ENCODE assay signal across 8 mouse cellular contexts in the genomic region with DNA sequence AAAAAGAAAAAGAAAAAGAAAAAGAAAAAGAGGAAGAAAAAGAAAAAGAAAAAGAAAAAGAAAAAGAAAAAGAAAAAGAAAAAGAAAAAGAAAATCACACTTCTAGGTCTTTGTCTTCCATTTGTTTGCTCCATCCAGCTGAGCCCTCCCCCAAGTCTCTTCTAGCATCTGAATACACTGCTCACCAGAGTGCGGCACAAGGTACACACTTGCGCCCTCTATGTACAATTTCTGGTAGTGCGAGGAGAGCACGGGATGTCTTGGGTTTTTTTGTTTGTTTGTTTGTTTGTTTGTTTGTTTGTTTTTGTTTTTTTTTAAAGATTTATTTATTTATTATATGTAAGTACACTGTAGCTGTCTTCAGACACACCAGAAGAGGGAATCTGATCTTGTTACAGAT. TPM values are rescaled to one million over a fixed set of nuclear protein-coding genes. Genes with fewer than 3 reads are reported as not detected.
DNase-seq lines count a peak whose midpoint lies in the region; ATAC-seq and TF ChIP-seq lines count a peak whose summit lies in the region.
"Not testable (repeated sequence)": the region's sequence is repeated elsewhere in the genome, so short reads cannot be mapped to it uniquely, and the experiment has no call there.

No protein-coding gene starts in this region.

- WGBS in lung, embryonic 14.5 days = 55% methylated on average over 4 of the region's 4 CpGs

- not testable (repeated sequence) for H3K36me3 ChIP-seq in lung, embryonic 14.5 days (ENCODE audit: insufficient read depth)

- peak; percentile 30 for DNase-seq in CD4-positive helper T cell, adult 2 months (ENCODE audit: low read depth, low spot score)
- DNase-seq in NIH3T3 (ENCODE audit: low read depth) = peak; percentile 21
- DNase-seq in cerebellum, adult 11-12 months = peak; percentile 18
- DNase-seq in layer of hippocampus, adult 2 months (ENCODE audit: low spot score in 2 of 2); lung, embryonic 14.5 days: not testable (repeated sequence)
- peak; percentile 31 for DNase-seq in retina, embryonic 14.5 days (ENCODE audit: low spot score)
- DNase-seq in thymus, postnatal 14 days = peak; percentile 16

- H3K4me1 ChIP-seq in lung, embryonic 14.5 days (ENCODE audit: insufficient read depth) = not testable (repeated sequence)

- not testable (repeated sequence) for H3K27me3 ChIP-seq in lung, embryonic 14.5 days (ENCODE audit: insufficient read depth, low read length)

- TF ChIP-seq CTCF in layer of hippocampus, adult 2 months (conservative IDR thresholded peaks at IDR 0.05) = peak; percentile 63
- 0 out of 2 replicates have a peak, but pooled peaks have one; percentile 25 for TF ChIP-seq CTCF in lung, embryonic 14.5 days (IDR thresholded peaks at IDR 0.05; ENCODE audit: low read depth)

- not testable (repeated sequence) for H3K27ac ChIP-seq in layer of hippocampus, adult 2 months; lung, embryonic 14.5 days (ENCODE audit: low read depth)

- not testable (repeated sequence) for H3K9ac ChIP-seq in lung, embryonic 14.5 days

- peak; percentile 33; the same call in 1 of the 2 replicates for ATAC-seq in granulocyte monocyte progenitor cell, adult 5-6 weeks (replicated peaks; ENCODE audit: poor library complexity, severe bottlenecking)
- not testable (repeated sequence) for ATAC-seq in lung, embryonic 14.5 days (ENCODE audit: insufficient read depth)

- not testable (repeated sequence) for H3K4me3 ChIP-seq in layer of hippocampus, adult 2 months; lung, embryonic 14.5 days (ENCODE audit: low read depth, low read length)

- not testable (repeated sequence) for H3K4me2 ChIP-seq in lung, embryonic 14.5 days

- H3K9me3 ChIP-seq in lung, embryonic 14.5 days (ENCODE audit: low read depth, low read length) = not testable (repeated sequence)

RNA-seq across cellular contexts. Expression of gene Rap1gap2, which starts 29.4 kb away (rescaled TPM):
- total RNA-seq in granulocyte monocyte progenitor cell, adult 5-6 weeks (2014; fragmentation: Nextera tagmentation) = 1.1 and 3.2 TPM in 2 replicates
- 0.78 and 0.82 TPM in 2 replicates for total RNA-seq in granulocyte monocyte progenitor cell, adult 5-6 weeks (2017)
- total RNA-seq in layer of hippocampus, adult 2 months (2021) = 100 to 1,000 TPM; 129 to 135 TPM
- 2.3 and 2.6 TPM in 2 replicates for polyA plus RNA-seq in lung, embryonic 14.5 days (2014; fragmentation: Nextera tagmentation; extraction: Ambion mirVana)

RNA-seq across cellular contexts. Expression of gene Ccdc92b, which starts 38.1 kb away (rescaled TPM):
- not detected in 2 replicates for total RNA-seq in granulocyte monocyte progenitor cell, adult 5-6 weeks (2014; fragmentation: Nextera tagmentation)
- total RNA-seq in granulocyte monocyte progenitor cell, adult 5-6 weeks (2017) = not detected in 2 replicates
- total RNA-seq in layer of hippocampus, adult 2 months (2021) = 10 to 100 TPM; 21.5 to 23.9 TPM
- polyA plus RNA-seq in lung, embryonic 14.5 days (2014; fragmentation: Nextera tagmentation; extraction: Ambion mirVana) = 0.28 and 0.38 TPM in 2 replicates

Comparison
In these comparisons a context has a peak if more than half of its experiments do, and no peak if none do; other contexts are left out.
1. RNA of gene Rap1gap2, which starts 29.4 kb away (total RNA-seq): 129 to 135 TPM in layer of hippocampus, adult 2 months; 0.78 to 3.2 TPM in granulocyte monocyte progenitor cell, adult 5-6 weeks; every median in the first group is over 10 times any median in the second.
2. RNA of gene Ccdc92b, which starts 38.1 kb away (total RNA-seq): 21.5 to 23.9 TPM in layer of hippocampus, adult 2 months; not detected in granulocyte monocyte progenitor cell, adult 5-6 weeks; every median in the first group is over 10 times any median in the second.